Mouse (Mus musculus) stomach, embryonic 14.5 days (tissue): ENCODE data around the gene Anapc7. TPM values are rescaled to one million over a fixed set of nuclear protein-coding genes. Genes with fewer than 3 reads are reported as not detected.
"Not testable (repeated sequence)": the region's sequence is repeated elsewhere in the genome, so short reads cannot be mapped to it uniquely, and the experiment has no call there.

Experiments used
- ATAC-seq: fragments of 200-750 bp; cut with Nextera tagmentation; 2 replicates; pipeline ENCODE4 v1.8.0; 2017; ENCODE audit warnings: low read depth, moderate TSS enrichment; ENCODE audit not compliant: insufficient number of reproducible peaks, insufficient read depth, low FRiP score
- H3K27ac ChIP-seq: fragments of 300-500 bp; sonication (generic); 2 replicates; pipeline ENCODE4 v1.5.1; 2014; ENCODE audit warnings: mild to moderate bottlenecking, low read length, moderate library complexity, mixed read lengths
- H3K27me3 ChIP-seq: fragments of 300-500 bp; sonication (generic); 2 replicates; pipeline ENCODE4 v1.6.1; 2014; ENCODE audit warnings: low read length, control low read depth, mixed read lengths; ENCODE audit not compliant: control insufficient read depth, insufficient read depth
- H3K36me3 ChIP-seq: fragments of 300-500 bp; sonication (generic); 2 replicates; pipeline ENCODE4 v1.6.1; 2014; ENCODE audit warnings: mild to moderate bottlenecking, control low read depth, low read length, moderate library complexity, mixed read lengths; ENCODE audit not compliant: control insufficient read depth, insufficient read depth
- H3K4me1 ChIP-seq: fragments of 300-500 bp; sonication (generic); 2 replicates; pipeline ENCODE4 v1.6.1; 2014; ENCODE audit warnings: low read length, control low read depth, mixed read lengths; ENCODE audit not compliant: control insufficient read depth, insufficient read depth
- H3K4me2 ChIP-seq: fragments of 300-500 bp; sonication (generic); replicated peaks from 2 replicates; pipeline ENCODE4 v1.6.1; 2014; ENCODE audit warnings: low read depth, low read length, control low read depth
- H3K4me3 ChIP-seq: fragments of 300-500 bp; sonication (generic); 2 replicates; pipeline ENCODE4 v1.5.1; 2014; ENCODE audit warnings: low read depth, low read length, control low read depth
- H3K9ac ChIP-seq: fragments of 300-500 bp; sonication (generic); replicated peaks from 2 replicates; pipeline ENCODE4 v1.6.1; 2014; ENCODE audit warnings: low read depth, mild to moderate bottlenecking, control low read depth, low read length, moderate library complexity, mixed read lengths
- H3K9me3 ChIP-seq: fragments of 300-500 bp; sonication (generic); 2 replicates; pipeline ENCODE4 v1.6.1; 2016; ENCODE audit warnings: low read depth, low read length, control low read depth; ENCODE audit not compliant: control insufficient read depth
- WGBS: fragments of 180-500 bp; shearing (Covaris S2); extraction: QIAGEN DNeasy Blood & Tissue Kit; methylation state at CpG from one replicate; pipeline ENCODE4 v1.1.7; 2014; 5-methylcytosine and 5-hydroxymethylcytosine counted together
- polyA plus RNA-seq: library from polyadenylated mRNA; unstranded; fragments of >200 nt; fragmentation: Nextera tagmentation; extraction: Ambion mirVana; gene quantifications from 2 replicates; pipeline ENCODE4 v1.2.1, GENCODE M21; 2014

Gene Anapc7
- polyA plus RNA-seq, 1 experiment from 2014 or later = 29.4 TPM

DNA sequence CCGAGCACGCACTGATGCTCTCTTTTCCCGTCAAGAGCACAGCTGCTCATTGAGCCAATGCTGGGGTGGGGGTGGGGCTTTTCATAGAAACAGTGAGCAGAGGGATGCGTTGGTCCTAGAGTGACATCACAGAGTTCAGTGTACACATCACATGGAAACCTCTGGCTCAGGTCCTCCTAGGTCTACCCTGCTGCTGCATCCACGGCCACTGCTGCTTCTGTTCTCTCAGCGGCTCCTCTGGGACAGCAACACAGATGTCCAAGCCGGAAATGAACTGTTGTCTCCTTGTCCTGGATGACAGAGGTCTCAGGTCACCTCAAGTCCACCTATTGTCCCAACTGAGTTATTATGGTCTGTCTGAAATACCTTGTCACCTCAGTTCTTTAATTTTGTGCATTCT lies 28.5 kb downstream of the Anapc7 start:
- Histone ChIP-seq H3K9me3 (no peaks in the 10 kb centered on the region), H3K4me2 (no peak overlapping the region), H3K4me3 (no peak overlapping the region), H3K27ac (no peak overlapping the region), H3K4me1 (no peaks in the 10 kb centered on the region), H3K36me3 (peaks cover 44% of the 10 kb centered on the region), H3K9ac (no peak overlapping the region), H3K27me3 (no peaks in the 10 kb centered on the region)
- 67% methylated on average over 7 of the region's 7 CpGs for WGBS
- no peak for ATAC-seq

DNA sequence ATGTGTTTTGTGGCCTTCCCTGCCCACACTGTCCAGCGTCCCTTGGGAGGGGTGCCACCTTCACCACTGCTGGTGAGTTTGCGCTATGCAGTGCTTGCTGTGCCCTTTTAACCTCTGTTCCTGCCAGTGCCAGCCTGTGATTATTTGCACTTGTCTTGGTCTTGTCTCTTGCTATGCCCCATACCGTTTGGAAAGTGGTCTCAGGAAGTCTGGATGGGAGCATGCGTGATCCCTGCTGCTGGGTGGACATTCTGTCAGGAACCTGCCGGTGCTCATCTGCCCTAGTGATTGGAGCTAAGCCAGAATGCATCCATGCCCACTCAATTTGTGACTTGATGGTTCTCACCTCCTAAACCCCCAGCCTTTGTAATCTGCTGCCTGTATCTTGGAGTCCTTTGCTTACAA lies 29.4 kb downstream of the Anapc7 start:
- Histone ChIP-seq H3K36me3 (peaks cover 44% of the 10 kb centered on the region), H3K4me3 (no peak overlapping the region), H3K27ac (no peak overlapping the region), H3K9me3 (no peaks in the 10 kb centered on the region), H3K9ac (no peak overlapping the region), H3K4me1 (no peaks in the 10 kb centered on the region), H3K4me2 (no peak overlapping the region), H3K27me3 (no peaks in the 10 kb centered on the region)
- no peak for ATAC-seq
- 55% methylated on average over 5 of the region's 5 CpGs for WGBS

DNA sequence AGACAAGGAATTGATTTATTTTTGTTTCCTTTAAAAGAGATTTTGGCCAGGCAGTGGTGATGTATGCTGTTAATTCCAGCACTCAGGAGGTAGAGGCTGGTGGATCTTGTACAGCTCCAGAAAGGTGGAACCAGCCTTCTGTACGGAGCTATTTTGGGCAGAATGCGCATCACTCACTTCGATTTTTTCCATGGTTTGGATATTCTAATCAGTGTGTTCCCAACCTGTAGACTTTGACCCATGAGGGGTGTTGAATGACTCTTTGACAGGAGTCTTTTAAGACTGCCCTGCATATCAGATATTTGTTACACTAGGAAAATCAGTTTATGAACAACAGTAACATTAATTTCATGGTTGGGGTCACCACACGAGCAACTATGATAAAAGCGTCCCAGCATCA lies 29.8 kb downstream of the Anapc7 start:
- no peak overlapping the region for H3K4me3 ChIP-seq
- H3K27me3 ChIP-seq = no peaks in the 10 kb centered on the region
- no peak overlapping the region for H3K9ac ChIP-seq
- H3K36me3 ChIP-seq = peaks cover 45% of the 10 kb centered on the region
- H3K9me3 ChIP-seq = no peaks in the 10 kb centered on the region
- no peak for ATAC-seq
- H3K4me1 ChIP-seq = no peaks in the 10 kb centered on the region
- H3K27ac ChIP-seq = no peak overlapping the region
- 75% methylated on average over 5 of the region's 5 CpGs for WGBS
- no peak overlapping the region for H3K4me2 ChIP-seq

DNA sequence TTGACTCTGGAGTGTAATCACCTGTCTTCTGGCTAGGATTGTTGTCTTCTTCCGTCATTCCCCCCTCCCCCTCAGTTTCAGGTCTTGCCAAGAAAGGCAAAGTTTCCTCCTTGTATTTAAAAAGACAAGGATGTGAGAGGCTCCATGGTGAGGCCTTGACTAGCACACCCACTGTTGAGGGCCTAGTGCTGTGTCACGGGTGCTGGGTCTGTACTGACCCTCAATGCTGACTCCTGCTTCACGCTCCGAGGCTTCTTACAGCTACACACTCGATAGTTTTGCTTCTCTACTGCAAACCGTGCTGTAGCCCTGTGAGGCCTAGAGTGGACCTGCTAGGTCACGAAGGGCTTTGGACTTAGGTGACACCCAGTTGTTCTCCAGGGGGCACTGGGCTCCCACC lies 30.7 kb downstream of the Anapc7 start:
- WGBS = 72% methylated on average over 7 of the region's 7 CpGs
- ATAC-seq = no peak

DNA sequence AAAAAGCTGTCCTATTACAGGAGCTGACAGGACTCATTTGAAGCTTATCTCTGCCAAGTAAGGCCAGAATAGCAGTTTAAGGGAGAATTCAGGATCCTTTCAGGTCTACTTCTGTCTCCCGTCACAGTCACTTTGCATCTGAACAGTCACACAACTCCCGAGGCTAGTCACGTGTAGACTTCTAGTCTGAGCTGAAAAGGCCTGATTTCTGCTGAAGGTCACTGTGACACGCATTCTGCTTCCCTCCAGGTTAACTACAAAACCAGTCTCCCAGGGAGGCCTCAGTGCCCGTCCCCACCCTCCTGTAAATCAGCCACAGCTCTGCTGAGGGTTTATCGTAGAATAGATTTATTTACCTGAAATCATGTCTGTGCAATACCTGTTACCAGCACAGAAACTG lies 31.7 kb downstream of the Anapc7 start:
- Histone ChIP-seq H3K27me3 (no peaks in the 10 kb centered on the region), H3K4me1 (no peaks in the 10 kb centered on the region), H3K9ac (no peak overlapping the region), H3K27ac (no peak overlapping the region), H3K9me3 (no peaks in the 10 kb centered on the region), H3K4me2 (no peak overlapping the region), H3K36me3 (peaks cover 62% of the 10 kb centered on the region), H3K4me3 (no peak overlapping the region)
- no peak for ATAC-seq
- WGBS = 73% methylated on average over 6 of the region's 6 CpGs

More for the DNA sequence above, 30.7 kb downstream of the Anapc7 start:
- no peak overlapping the region for H3K4me2 ChIP-seq
- H3K4me1 ChIP-seq = no peaks in the 10 kb centered on the region
- peaks cover 52% of the 10 kb centered on the region for H3K36me3 ChIP-seq
- H3K4me3 ChIP-seq = no peak overlapping the region
- no peak overlapping the region for H3K27ac ChIP-seq
- H3K9me3 ChIP-seq = no peaks in the 10 kb centered on the region
- H3K27me3 ChIP-seq = no peaks in the 10 kb centered on the region
- H3K9ac ChIP-seq = no peak overlapping the region

DNA sequence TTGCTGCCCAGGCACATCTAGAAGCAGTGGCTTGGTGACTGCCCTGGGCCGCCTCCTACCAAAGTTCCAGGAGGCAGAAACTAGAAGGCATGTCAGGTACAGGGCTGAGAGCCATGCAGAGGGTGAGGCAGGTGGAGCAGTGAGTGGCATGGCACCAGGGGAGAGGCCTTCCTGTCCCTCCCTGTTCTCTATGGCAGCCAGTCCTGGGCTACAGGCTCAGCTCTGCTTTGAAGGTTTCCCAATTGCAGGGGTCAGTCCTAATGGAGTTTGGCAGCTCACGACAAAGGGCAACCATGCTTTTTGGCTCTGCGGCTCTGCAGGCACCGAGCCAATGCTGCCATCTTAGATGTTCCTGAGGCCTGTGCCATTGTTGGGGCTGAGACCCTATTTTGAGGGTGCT lies 32.9 kb downstream of the Anapc7 start:
- H3K9me3 ChIP-seq = no peaks in the 10 kb centered on the region
- H3K4me3 ChIP-seq = no peak overlapping the region
- peaks cover 75% of the 10 kb centered on the region for H3K36me3 ChIP-seq
- no peak overlapping the region for H3K4me2 ChIP-seq
- H3K4me1 ChIP-seq = no peaks in the 10 kb centered on the region
- no peak for ATAC-seq
- 87% methylated on average over 4 of the region's 4 CpGs for WGBS
- no peak overlapping the region for H3K27ac ChIP-seq
- no peak overlapping the region for H3K9ac ChIP-seq
- H3K27me3 ChIP-seq = no peaks in the 10 kb centered on the region

DNA sequence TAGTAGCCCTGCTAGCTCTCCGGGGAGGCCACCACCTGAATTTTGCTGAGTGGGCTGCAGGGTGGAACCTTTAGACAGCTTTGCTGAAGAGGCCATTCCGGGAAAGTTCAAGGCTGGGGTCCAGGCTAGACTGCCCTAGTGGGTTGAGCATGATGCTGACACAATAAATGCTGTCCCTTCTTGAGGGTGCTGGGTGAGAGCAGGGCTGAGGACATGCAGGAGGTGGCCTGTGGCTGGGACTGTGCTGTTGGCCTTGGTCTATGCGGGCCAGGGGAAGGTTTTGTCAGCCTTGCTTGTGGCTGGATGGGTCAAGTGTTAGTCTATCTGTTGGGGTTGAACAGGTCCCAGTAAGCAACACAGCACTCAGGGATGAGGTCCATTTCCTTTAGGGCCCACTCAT lies 33.4 kb downstream of the Anapc7 start:
- no peak for ATAC-seq
- Histone ChIP-seq H3K4me1 (no peaks in the 10 kb centered on the region), H3K4me2 (no peak overlapping the region), H3K9ac (no peak overlapping the region), H3K27me3 (no peaks in the 10 kb centered on the region), H3K27ac (no peak overlapping the region), H3K36me3 (peaks cover 79% of the 10 kb centered on the region), H3K4me3 (no peak overlapping the region), H3K9me3 (no peaks in the 10 kb centered on the region)
- 96% methylated on average over 3 of the region's 3 CpGs for WGBS

DNA sequence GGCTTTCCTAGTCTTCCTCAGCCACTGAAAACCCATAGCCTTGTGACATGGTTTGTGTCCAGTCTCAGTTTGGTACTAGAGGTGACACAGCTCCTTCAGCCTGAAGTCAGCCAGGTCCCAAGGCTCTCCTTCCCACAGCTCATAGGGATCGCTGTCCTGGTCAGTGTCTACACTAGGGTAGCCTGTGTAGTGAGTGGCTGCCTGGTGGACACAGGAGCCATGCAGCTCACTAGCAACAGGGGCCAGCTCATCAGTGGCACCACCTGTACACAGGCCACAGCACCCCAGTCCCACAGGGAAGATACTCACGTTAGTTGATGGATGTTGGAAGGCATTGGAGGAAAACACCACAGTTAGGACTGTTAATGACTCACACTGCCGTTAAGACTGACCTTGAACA lies 34.1 kb downstream of the Anapc7 start:
- peaks cover 86% of the 10 kb centered on the region for H3K36me3 ChIP-seq

DNA sequence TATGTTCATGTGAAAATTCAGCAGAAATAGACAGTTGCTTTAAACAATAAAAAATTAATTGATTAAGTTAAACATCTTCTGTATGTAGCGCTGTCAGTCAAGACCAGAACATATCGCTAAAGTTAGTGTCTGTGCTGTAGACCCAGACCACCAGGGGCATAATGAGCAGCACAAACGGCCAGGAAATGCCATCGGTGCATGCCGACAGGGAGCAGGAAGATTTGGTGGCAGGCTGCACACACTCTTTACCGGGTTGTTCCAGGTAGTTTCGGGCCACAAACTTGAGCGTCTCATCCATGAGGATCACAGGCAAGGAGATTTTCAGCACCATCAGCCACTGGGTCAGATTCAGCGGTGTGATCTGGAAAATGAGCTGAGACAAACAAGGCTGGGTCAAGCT lies 35.6 kb downstream of the Anapc7 start:
- not testable (repeated sequence) for ATAC-seq, H3K9me3 ChIP-seq, H3K9ac ChIP-seq, H3K4me2 ChIP-seq, H3K4me1 ChIP-seq, H3K4me3 ChIP-seq, H3K27ac ChIP-seq, H3K27me3 ChIP-seq
- peaks cover 97% of the 10 kb centered on the region for H3K36me3 ChIP-seq
- WGBS = 86% methylated on average over 9 of the region's 9 CpGs

More for the DNA sequence above, 34.1 kb downstream of the Anapc7 start:
- WGBS = 86% methylated on average over 3 of the region's 3 CpGs
- ATAC-seq = no peak
- Histone ChIP-seq H3K27me3 (no peaks in the 10 kb centered on the region), H3K27ac (no peak overlapping the region), H3K9me3 (no peaks in the 10 kb centered on the region), H3K4me2 (no peak overlapping the region), H3K4me1 (no peaks in the 10 kb centered on the region), H3K4me3 (no peak overlapping the region), H3K9ac (no peak overlapping the region)
